Mouse (Mus musculus) fibroblast of lung, adult 2 months (primary cell): ENCODE data around the gene Inpp5k.

ENCODE experiments used
- DNase-seq: peaks from one replicate; pipeline ENCODE4 v3.0.0-alpha.2; 2011; ENCODE audit warnings: low read depth

Gene Inpp5k

GRCm38 (mm10) chr11:75654471-75655390 is 23.9 kb downstream of the Inpp5k start:
- DNase-seq, result no peak

GRCm38 (mm10) chr11:75655621-75656545 is 25.1 kb downstream of the Inpp5k start:
- no peak for DNase-seq

GRCm38 (mm10) chr11:75656621-75657590 is 26.1 kb downstream of the Inpp5k start:
- no peak for DNase-seq

GRCm38 (mm10) chr11:75657841-75658240 is 27.1 kb downstream of the Inpp5k start:
- no peak for DNase-seq

GRCm38 (mm10) chr11:75658311-75658710 is 27.5 kb downstream of the Inpp5k start:
- DNase-seq, result no peak

DNA sequence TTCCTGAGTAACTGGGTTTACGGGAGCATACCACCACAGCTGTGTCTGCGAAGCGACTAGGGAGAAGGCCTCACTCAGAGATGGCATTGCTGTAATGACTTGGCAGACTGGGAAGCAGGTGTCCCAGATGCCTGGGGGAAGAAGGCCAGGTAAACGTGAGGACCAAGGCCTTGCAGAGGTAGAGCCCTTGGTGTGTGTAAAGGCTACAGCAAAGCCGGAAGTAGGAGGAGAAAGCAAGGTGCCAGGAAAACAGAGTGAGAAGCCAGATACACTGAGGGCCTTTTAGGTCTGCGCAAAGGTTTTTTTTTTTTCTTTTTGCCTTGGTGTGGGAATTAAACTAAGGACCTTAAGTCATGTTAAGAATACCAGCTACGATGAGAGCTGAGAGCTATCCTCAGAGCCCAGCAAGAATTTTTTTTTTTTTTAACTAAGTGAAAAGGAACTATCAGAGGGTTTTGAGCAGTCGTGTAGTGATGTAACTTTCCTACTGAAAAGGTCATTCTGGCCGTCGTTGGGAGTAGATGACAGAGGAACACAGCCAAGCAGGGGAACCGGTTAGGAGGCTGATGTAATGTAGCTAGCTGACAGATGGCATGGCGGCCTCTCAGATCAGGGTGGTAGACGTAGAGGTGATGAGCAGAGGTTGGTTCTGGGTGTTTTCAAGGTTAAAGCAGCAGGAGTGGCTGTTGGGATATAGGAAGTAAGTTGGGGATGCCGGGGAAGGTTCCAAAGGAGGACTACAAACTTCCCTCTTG is 28.4 kb downstream of the Inpp5k start:
- DNase-seq, result no peak

DNA sequence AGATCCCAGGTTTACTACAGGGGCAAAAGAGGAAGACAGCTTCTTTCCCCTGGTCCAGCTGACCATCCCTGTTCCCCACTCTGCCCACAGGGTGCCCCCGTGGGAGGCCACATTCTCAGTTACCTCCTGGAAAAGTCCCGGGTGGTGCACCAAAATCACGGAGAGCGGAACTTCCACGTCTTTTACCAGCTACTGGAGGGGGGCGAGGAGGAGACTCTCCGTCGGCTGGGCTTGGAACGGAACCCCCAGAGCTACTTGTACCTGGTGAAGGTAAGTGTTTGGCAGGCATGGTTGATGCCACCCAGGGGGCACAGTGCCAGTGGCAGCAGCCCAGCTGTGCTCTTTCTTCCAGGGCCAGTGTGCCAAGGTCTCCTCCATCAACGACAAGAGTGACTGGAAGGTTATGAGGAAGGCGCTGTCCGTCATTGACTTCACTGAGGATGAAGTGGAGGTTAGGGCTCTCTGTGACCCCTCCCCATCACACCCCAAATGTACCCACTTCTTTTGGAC is 29.3 kb downstream of the Inpp5k start:
- no peak for DNase-seq

- no peak for DNase-seq
Observed at GRCm38 (mm10) chr11:75660941-75661800, 30.4 kb downstream of the Inpp5k start.

DNA sequence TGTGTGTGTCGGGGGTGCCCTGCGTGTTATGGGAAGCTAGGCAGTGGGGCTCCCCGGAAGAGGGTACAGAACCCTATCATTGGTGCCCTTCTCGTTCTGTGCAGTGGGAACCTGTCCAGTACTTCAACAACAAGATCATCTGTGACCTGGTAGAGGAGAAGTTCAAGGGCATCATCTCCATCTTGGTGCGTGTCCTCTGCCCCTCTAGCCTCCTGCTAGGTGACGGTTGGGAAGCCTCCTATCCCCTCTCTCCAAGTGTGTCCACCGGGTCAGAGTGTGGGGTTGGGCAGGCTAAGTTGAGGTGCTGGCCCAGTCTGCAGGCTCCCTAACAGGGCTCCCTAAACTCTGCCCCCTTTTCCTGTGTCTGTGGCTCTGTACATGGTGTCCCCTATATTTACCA is 31.3 kb downstream of the Inpp5k start:
- no peak for DNase-seq

DNA sequence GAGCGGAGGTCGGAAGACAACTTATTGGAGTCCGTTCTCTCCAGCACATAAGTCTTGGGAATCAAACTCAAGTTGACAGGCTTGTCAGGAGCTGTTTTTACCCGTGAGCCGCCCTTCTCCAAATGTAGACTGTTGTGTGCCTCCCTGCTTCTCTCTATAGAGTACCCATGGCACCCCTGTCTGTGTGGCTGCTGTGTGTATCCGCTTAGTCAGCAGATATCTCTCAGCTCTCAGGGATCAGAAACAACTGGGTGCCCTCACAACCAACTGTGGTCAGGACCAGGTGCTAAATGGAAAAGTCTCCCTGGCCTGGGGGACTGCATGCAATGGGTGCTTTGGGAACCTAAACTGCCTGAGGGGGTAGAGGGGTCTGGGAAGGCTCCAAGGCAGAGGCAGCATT is 35.5 kb downstream of the Inpp5k start:
- DNase-seq, result no peak

GRCm38 (mm10) chr11:75668621-75669020 is 37.8 kb downstream of the Inpp5k start:
- no peak for DNase-seq

- DNase-seq, result no peak
Observed at GRCm38 (mm10) chr11:75669176-75669852, 38.5 kb downstream of the Inpp5k start.

- DNase-seq, result no peak
Observed at GRCm38 (mm10) chr11:75669853-75670200, 39.0 kb downstream of the Inpp5k start.

- DNase-seq, result no peak
Observed at GRCm38 (mm10) chr11:75671426-75672180, 40.8 kb downstream of the Inpp5k start.

GRCm38 (mm10) chr11:75673411-75673810 is 42.6 kb downstream of the Inpp5k start:
- DNase-seq, result no peak

DNA sequence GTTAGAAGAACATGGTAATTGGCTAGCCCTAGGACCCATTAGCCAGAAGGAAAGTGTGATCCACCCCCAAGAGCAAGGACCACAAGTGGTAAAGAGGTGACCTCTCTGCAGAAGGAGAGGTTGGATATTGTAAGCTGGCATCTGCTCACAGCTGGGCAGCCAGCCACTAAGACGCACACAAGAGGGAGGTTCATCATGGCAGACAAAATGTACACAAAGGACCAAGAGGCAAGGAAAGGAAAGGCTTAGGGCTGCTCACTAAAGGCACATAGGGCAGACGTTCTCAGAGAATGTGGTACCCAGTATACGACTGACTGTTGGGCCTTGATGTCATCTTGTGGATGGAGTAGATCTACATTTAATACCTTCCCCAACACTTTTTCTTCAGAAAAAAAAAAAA is 44.1 kb downstream of the Inpp5k start:
- DNase-seq, result no peak

DNA sequence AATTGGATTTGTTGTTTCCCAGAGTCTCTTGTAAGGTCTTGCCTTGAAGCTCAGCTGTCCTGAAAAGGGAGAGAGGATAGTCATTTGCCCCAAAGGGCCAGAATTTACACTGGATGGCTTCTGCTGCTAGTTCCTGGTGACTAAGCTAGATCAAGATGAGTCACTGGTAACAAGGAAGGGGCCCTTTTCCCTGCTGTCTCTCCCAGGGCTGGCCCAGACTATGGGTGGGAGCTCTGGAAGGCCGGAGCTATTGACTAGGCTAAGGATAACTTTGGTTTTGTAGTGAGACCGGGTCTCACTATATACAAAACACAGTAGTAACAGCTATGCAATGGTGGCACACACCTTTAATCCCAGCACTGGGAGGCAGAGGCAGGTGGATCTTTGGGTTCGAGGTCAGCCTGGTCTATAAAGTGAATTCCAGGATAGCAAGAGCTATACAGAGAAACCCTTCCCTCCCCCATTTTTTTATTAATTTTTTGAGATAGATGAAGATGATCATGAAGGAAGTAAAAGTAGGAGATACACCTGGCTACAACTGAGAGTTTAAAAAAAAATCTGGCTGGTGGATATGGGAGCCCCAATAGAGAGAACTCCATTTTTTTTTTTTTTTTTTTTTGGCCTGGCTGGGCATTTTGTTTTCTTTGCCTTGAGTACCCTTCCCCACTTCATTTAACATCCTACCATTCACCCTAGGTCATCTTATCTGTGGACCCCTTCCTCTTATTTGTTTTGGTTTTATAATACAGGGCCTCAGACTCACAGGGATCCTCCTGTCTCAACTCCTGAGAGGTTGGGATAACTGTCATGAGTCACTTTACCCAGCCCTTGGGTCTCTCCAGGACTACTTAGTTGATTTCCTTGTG is 47.3 kb downstream of the Inpp5k start:
- DNase-seq, result no peak
